24 mouse cellular contexts compared by ENCODE assay signal in genomic region chr14:90367256-90367936, GRCm38 (mm10).
A peak's percentile ranks its signal among the peaks of the same experiment; 100 is the strongest.
DNase-seq lines count a peak whose midpoint lies in the region; ATAC-seq lines count a peak whose summit lies in the region.
"Had no signal": no experiment of that assay in that cellular context is flagged by ENCODE, and none has a peak within 500 bp of the region (broad histone marks: within the 10 kb centered on the region; RNA-seq: fewer than 3 reads in every experiment).

No protein-coding gene starts in this region.

- no peaks in the 10 kb centered on the region for H3K9me3 ChIP-seq in forebrain, embryonic 14.5 days (replicated peaks; ENCODE audit: control insufficient read depth, low read length)
- H3K9me3 ChIP-seq in forebrain, embryonic 15.5 days: no peaks in the 10 kb centered on the region
- no peaks in the 10 kb centered on the region for H3K9me3 ChIP-seq in midbrain, embryonic 14.5 days (ENCODE audit: control insufficient read depth, low read length)
- H3K9me3 ChIP-seq: forebrain, embryonic 10.5 days; heart, embryonic 15.5 days; liver, embryonic 13.5 days had no signal

- H3K36me3 ChIP-seq in forebrain, embryonic 14.5 days (ENCODE audit: control insufficient read depth, insufficient read depth, low read length): no peaks in the 10 kb centered on the region
- no peaks in the 10 kb centered on the region for H3K36me3 ChIP-seq in forebrain, embryonic 15.5 days
- no peaks in the 10 kb centered on the region for H3K36me3 ChIP-seq in midbrain, embryonic 14.5 days (ENCODE audit: control insufficient read depth, insufficient read depth, low read length)
- H3K36me3 ChIP-seq: forebrain, embryonic 10.5 days; heart, embryonic 15.5 days; liver, embryonic 13.5 days had no signal

- H3K4me1 ChIP-seq in forebrain, embryonic 14.5 days (ENCODE audit: control insufficient read depth, insufficient read depth, low read length): no peaks in the 10 kb centered on the region
- no peaks in the 10 kb centered on the region for H3K4me1 ChIP-seq in forebrain, embryonic 15.5 days
- H3K4me1 ChIP-seq in midbrain, embryonic 14.5 days (ENCODE audit: control insufficient read depth, insufficient read depth, low read length): no peaks in the 10 kb centered on the region
- H3K4me1 ChIP-seq: forebrain, embryonic 10.5 days; heart, embryonic 15.5 days; liver, embryonic 13.5 days had no signal

- no peak overlapping the region for H3K9ac ChIP-seq in forebrain, embryonic 14.5 days (ENCODE audit: low read length)
- no peak overlapping the region for H3K9ac ChIP-seq in forebrain, embryonic 15.5 days (replicated peaks)
- H3K9ac ChIP-seq in midbrain, embryonic 14.5 days (replicated peaks; ENCODE audit: low read length): no peak overlapping the region
- H3K9ac ChIP-seq: heart, embryonic 15.5 days; liver, embryonic 13.5 days had no signal

- 54% methylated on average over 3 of the region's 3 CpGs for WGBS in forebrain, embryonic 14.5 days
- WGBS in forebrain, embryonic 15.5 days: 58% methylated on average over 3 of the region's 3 CpGs
- 31% methylated on average over 3 of the region's 3 CpGs for WGBS in midbrain, embryonic 14.5 days

- H3K4me2 ChIP-seq in forebrain, embryonic 14.5 days (ENCODE audit: low read length): no peak overlapping the region
- H3K4me2 ChIP-seq in forebrain, embryonic 15.5 days (replicated peaks): no peak overlapping the region
- H3K4me2 ChIP-seq in midbrain, embryonic 14.5 days (ENCODE audit: low read length): no peak overlapping the region
- H3K4me2 ChIP-seq: heart, embryonic 15.5 days; liver, embryonic 13.5 days had no signal

- peak; percentile 27 for DNase-seq in adrenal gland, adult 2 months
- DNase-seq in adrenal gland, postnatal 25 days: no peak
- DNase-seq in forebrain, embryonic 14.5 days (ENCODE audit: low spot score): peak; percentile 33
- peak; percentile 17 for DNase-seq in brain, adult 2 months (ENCODE audit: low read depth, low spot score)
- DNase-seq in midbrain, embryonic 14.5 days: peak; percentile 80
- no peak for DNase-seq in urinary bladder, adult 2 months (ENCODE audit: low spot score)
- no peak for DNase-seq in cerebellum, adult 8-10 months
- DNase-seq: cerebellum, adult 2 months; cerebellum, postnatal 36 days; gastrocnemius, adult 2 months; heart, postnatal 36 days; kidney, adult 2 months; kidney, postnatal 10 days; liver, embryonic 13.5 days; lung, adult 2 months; thymus, adult 2 months; thymus, postnatal 4 days had no signal

- no peak overlapping the region for H3K4me3 ChIP-seq in forebrain, embryonic 14.5 days (ENCODE audit: low read depth, low read length)
- H3K4me3 ChIP-seq in forebrain, embryonic 15.5 days: no peak overlapping the region
- H3K4me3 ChIP-seq in midbrain, embryonic 14.5 days (replicated peaks; ENCODE audit: low read depth, low read length): no peak overlapping the region
- H3K4me3 ChIP-seq: forebrain, embryonic 10.5 days; gastrocnemius, adult 2 months; heart, embryonic 15.5 days; left cerebral cortex, adult 2 months; liver, embryonic 13.5 days had no signal

- no peak overlapping the region for H3K27ac ChIP-seq in forebrain, embryonic 14.5 days (ENCODE audit: low read depth, low read length)
- no peak overlapping the region for H3K27ac ChIP-seq in forebrain, embryonic 15.5 days (replicated peaks)
- peak overlapping the region; percentile 57; the same call in 1 of the 2 replicates for H3K27ac ChIP-seq in midbrain, embryonic 14.5 days (replicated peaks; ENCODE audit: low read depth, low read length)
- H3K27ac ChIP-seq: forebrain, embryonic 10.5 days; gastrocnemius, adult 2 months; heart, embryonic 15.5 days; left cerebral cortex, adult 2 months; liver, embryonic 13.5 days; stomach, postnatal 0 days had no signal

- ATAC-seq in forebrain, embryonic 14.5 days: no peak
- ATAC-seq in forebrain, embryonic 15.5 days (replicated peaks): no peak
- ATAC-seq in midbrain, embryonic 14.5 days (ENCODE audit: low FRiP score, low TSS enrichment): peak; percentile 46
- ATAC-seq: activated CD4-positive, CD25-positive, alpha-beta regulatory T cell, adult 4 months; inflammation-experienced regulatory T-cells, adult 6 months had no signal

- no peaks in the 10 kb centered on the region for H3K27me3 ChIP-seq in forebrain, embryonic 14.5 days (replicated peaks; ENCODE audit: control insufficient read depth, insufficient read depth, low read length)
- no peaks in the 10 kb centered on the region for H3K27me3 ChIP-seq in forebrain, embryonic 15.5 days
- no peaks in the 10 kb centered on the region for H3K27me3 ChIP-seq in midbrain, embryonic 14.5 days (ENCODE audit: control insufficient read depth, insufficient read depth, low read length)
- H3K27me3 ChIP-seq: heart, embryonic 15.5 days; liver, embryonic 13.5 days had no signal

Comparison
In these comparisons a context has a peak if more than half of its experiments do, and no peak if none do; other contexts are left out.
1. DNase-seq: peak in adrenal gland, adult 2 months (single experiment), forebrain, embryonic 14.5 days (single experiment), brain, adult 2 months (single experiment) and midbrain, embryonic 14.5 days (single experiment); none in adrenal gland, postnatal 25 days (single experiment), urinary bladder, adult 2 months (single experiment) and cerebellum, adult 8-10 months (single experiment).